Mouse (Mus musculus): ENCODE results near the gene Ptpn4. TPM values are rescaled to one million over a fixed set of nuclear protein-coding genes. Genes with fewer than 3 reads are reported as not detected.

Ptpn4 gene
- 15.2 and 17.4 TPM in 2 replicates for polyA plus RNA-seq (2014; fragmentation: Nextera tagmentation; extraction: Ambion mirVana)

DNA sequence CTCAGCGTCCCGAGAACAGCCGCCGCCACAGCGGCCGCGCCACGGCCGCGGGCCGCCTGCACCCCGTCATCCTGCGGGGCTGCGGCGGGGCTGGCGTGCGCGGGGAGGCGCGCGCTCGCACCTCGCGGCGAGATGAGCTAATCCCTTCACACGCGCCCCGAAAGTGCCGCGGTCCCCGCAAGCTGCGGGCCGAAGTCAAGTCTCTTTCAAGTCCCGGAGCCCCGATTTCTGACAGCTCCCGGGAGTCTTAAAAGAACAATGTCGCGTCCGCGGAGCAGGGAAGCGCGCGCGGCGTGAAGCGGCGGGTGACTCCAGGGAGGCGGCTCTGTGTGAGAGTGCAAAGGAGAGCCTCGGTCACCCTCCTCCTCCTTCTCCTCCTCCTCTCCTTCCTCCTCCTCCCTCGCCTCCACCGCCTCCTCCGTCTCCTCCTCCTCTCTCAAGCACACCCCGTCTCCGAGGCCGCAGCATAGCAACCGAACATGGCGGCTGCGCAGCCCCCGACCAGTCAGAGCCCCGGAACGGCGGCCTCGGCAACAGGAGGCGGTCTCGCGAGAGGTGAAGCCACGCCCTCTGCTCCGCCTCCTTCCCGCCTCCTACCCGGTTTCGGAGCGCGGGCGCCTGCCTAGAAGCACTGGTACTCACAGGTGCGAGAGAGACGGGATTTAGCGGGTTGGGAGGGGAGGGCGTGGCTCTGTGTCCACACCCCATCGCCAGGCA, at the start of gene Ptpn4:
TSS of gene Ptpn4 (minus strand) at position 579 of the 717 bp plus-strand sequence.
- H3K27ac ChIP-seq (ENCODE audit: low read depth, low read length): peak within 1 kb of the TSS; percentile 95
- DNase-seq (ENCODE audit: low spot score) (peak; percentile 99), ATAC-seq (peak; percentile 99)
- under 1% methylated on average over 78 of the region's 79 CpGs for WGBS
- peak within 1 kb of the TSS; percentile 81 for H3K4me3 ChIP-seq (ENCODE audit: low read depth, low read length)
- H3K9ac ChIP-seq (ENCODE audit: low read length): peak within 1 kb of the TSS; percentile 90
- H3K36me3 ChIP-seq (ENCODE audit: control insufficient read depth, insufficient read depth, low read length): no peaks in the 10 kb centered on the region
- H3K27me3 ChIP-seq (replicated peaks; ENCODE audit: control insufficient read depth, insufficient read depth, low read length): no peaks in the 10 kb centered on the region
- H3K4me2 ChIP-seq (ENCODE audit: low read length): peak within 1 kb of the TSS; percentile 64
- H3K9me3 ChIP-seq (replicated peaks; ENCODE audit: control insufficient read depth, low read length): no peaks in the 10 kb centered on the region
- peaks cover 8% of the 10 kb centered on the region for H3K4me1 ChIP-seq (ENCODE audit: control insufficient read depth, insufficient read depth, low read length)

DNA sequence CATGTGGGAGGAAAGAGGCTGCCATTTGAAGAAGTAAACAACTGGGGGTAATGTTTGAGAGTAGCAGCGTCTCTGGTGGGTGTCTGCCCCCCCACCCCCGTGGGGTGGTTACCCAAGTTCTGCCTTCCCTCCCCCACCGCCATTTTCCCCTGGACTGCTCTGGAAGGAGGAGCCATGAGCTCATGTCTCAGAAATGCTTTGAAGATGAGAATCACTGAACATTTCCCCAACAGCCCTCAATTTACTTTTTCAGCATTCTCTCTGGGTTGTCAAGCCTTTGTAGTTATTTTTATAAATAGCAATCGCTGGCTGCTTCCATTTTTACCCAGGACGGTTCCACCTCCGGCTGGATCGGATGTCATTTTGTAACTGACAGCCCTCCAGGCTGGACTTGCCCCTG, 48.9 kb upstream of the Ptpn4 start:
- DNase-seq (ENCODE audit: low spot score) (no peak), ATAC-seq (no peak)
- H3K36me3 ChIP-seq (ENCODE audit: control insufficient read depth, insufficient read depth, low read length): no peaks in the 10 kb centered on the region
- H3K9me3 ChIP-seq (replicated peaks; ENCODE audit: control insufficient read depth, low read length): no peaks in the 10 kb centered on the region
- no peaks in the 10 kb centered on the region for H3K27me3 ChIP-seq (replicated peaks; ENCODE audit: control insufficient read depth, insufficient read depth, low read length)
- no peak overlapping the region for H3K9ac ChIP-seq (ENCODE audit: low read length)
- 60% methylated on average over 7 of the region's 7 CpGs for WGBS
- H3K4me3 ChIP-seq (ENCODE audit: low read depth, low read length): no peak overlapping the region
- no peak overlapping the region for H3K4me2 ChIP-seq (ENCODE audit: low read length)
- H3K27ac ChIP-seq (ENCODE audit: low read depth, low read length): no peak overlapping the region
- H3K4me1 ChIP-seq (ENCODE audit: control insufficient read depth, insufficient read depth, low read length): no peaks in the 10 kb centered on the region

DNA sequence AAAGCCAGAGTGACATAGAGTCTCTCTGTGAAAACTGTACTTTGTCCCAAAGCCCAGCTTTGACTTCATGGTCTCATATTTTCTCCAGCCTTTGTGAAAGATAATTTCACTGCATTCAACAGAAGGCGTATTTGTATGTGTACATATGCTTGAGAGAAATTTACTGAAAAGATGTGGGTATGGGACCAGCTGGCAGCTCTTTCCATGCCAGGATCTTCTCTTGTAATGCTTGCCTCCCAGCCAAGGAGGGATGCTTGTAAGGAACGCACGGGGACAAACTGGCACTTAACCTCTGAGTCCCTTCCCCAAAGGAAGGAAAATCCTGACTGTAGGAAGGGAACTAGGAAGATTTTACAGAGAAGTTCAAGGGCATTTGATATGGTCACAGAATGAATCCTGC, 46.9 kb upstream of the Ptpn4 start:
- H3K27me3 ChIP-seq (replicated peaks; ENCODE audit: control insufficient read depth, insufficient read depth, low read length): no peaks in the 10 kb centered on the region
- H3K9me3 ChIP-seq (replicated peaks; ENCODE audit: control insufficient read depth, low read length): no peaks in the 10 kb centered on the region
- no peaks in the 10 kb centered on the region for H3K36me3 ChIP-seq (ENCODE audit: control insufficient read depth, insufficient read depth, low read length)
- DNase-seq (ENCODE audit: low spot score) (peak; percentile 81), ATAC-seq (peak; percentile 81; the same call in 1 of the 2 replicates)
- 67% methylated on average over 3 of the region's 3 CpGs for WGBS
- H3K4me2 ChIP-seq (ENCODE audit: low read length): no peak overlapping the region
- peak overlapping the region; percentile 70 for H3K27ac ChIP-seq (ENCODE audit: low read depth, low read length)
- no peak overlapping the region for H3K4me3 ChIP-seq (ENCODE audit: low read depth, low read length)
- no peak overlapping the region for H3K9ac ChIP-seq (ENCODE audit: low read length)
- 0 out of 2 replicates have a peak, but pooled peaks cover 3% of the 10 kb centered on the region for H3K4me1 ChIP-seq (ENCODE audit: control insufficient read depth, insufficient read depth, low read length)

DNA sequence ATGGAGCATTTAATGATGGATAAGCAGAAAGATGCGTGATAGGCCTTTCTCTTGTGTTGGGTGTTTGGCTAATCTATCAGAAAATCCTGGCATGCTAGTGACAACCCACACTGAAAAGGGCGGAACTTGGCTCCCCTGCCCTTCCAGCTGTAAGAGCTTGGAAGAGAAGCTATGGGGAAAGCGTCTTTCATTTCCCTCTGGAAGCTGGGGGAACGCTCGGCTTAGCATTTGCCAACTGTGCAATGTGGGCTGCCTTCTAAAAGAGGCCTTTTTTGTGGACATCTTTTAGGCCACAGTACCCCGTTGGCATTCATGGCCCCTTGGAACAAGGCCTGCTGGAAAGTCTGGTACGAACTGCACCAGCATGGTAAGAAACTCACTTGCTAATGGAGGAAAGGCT, 41.5 kb upstream of the Ptpn4 start:
- no peaks in the 10 kb centered on the region for H3K36me3 ChIP-seq (ENCODE audit: control insufficient read depth, insufficient read depth, low read length)
- WGBS: 45% methylated on average over 7 of the region's 7 CpGs
- no peak overlapping the region for H3K4me2 ChIP-seq (ENCODE audit: low read length)
- peak overlapping the region; percentile 75 for H3K27ac ChIP-seq (ENCODE audit: low read depth, low read length)
- no peaks in the 10 kb centered on the region for H3K27me3 ChIP-seq (replicated peaks; ENCODE audit: control insufficient read depth, insufficient read depth, low read length)
- no peaks in the 10 kb centered on the region for H3K9me3 ChIP-seq (replicated peaks; ENCODE audit: control insufficient read depth, low read length)
- H3K4me1 ChIP-seq (ENCODE audit: control insufficient read depth, insufficient read depth, low read length): 0 out of 2 replicates have a peak, but pooled peaks cover 3% of the 10 kb centered on the region
- ATAC-seq: peak; percentile 69; the same call in 1 of the 2 replicates
- no peak overlapping the region for H3K4me3 ChIP-seq (ENCODE audit: low read depth, low read length)
- no peak overlapping the region for H3K9ac ChIP-seq (ENCODE audit: low read length)
- peak; percentile 86 for DNase-seq (ENCODE audit: low spot score)

DNA sequence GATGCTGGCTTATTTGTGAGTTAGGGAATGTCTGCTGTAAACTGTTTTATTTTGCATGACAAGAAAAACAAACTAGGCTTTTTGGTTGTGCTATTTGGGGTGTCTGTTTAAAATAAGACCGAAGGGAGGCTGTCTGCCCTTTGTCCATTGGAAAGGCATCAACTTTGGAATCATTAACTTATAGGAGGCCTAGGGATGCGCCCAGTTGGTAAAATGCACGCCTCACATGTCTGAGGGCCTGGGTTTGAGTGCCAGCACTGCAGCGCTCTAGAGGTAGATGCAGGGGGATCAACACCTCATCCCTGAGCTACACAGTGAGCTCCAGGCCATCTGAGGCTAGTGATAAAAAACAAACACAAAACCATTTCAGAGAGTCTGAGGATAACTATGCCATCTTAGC, 40.1 kb upstream of the Ptpn4 start:
- Histone ChIP-seq H3K4me3 (ENCODE audit: low read depth, low read length) (no peak overlapping the region), H3K4me1 (ENCODE audit: control insufficient read depth, insufficient read depth, low read length) (0 out of 2 replicates have a peak, but pooled peaks cover 3% of the 10 kb centered on the region), H3K36me3 (ENCODE audit: control insufficient read depth, insufficient read depth, low read length) (no peaks in the 10 kb centered on the region), H3K4me2 (ENCODE audit: low read length) (no peak overlapping the region), H3K9ac (ENCODE audit: low read length) (no peak overlapping the region), H3K27ac (ENCODE audit: low read depth, low read length) (no peak overlapping the region), H3K9me3 (replicated peaks; ENCODE audit: control insufficient read depth, low read length) (no peaks in the 10 kb centered on the region), H3K27me3 (replicated peaks; ENCODE audit: control insufficient read depth, insufficient read depth, low read length) (no peaks in the 10 kb centered on the region)
- DNase-seq (ENCODE audit: low spot score) (no peak), ATAC-seq (no peak)
- 96% methylated on average over 4 of the region's 4 CpGs for WGBS

DNA sequence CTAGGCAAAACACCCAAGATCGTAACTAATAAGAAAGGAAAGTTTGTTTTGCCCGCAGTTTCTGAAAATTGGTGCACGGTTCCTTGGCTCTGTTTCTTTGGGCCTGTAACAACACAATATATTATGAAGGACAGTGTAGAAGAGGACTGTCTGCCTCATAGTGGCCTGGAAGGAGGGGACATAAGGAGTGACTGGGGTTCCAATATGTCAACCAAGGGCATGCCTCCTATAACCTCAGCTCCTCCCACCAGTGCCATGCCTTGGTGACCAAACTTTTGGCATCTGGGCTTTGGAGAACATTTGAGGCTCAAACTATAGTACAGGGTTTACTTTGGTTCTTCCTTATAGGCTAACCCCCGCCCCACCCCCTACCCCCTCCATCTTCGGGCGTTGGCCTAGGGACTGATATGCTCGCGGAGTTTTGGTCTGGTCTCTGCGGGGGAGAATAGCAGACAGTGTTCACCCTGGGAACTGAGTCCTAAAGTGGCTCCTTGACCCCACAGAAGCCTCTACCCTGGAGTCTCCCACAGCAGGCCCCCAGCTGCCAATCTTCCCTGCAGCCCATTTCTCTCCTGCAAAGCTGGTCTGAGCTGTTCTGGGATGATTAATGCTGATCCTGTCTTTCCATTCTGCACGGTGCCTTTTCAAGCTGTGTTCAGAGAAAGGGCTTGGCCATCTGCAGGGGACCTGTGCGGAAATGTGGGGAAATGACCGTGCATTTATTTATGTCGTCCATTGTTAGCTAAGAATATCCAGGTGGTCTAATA, 31.2 kb upstream of the Ptpn4 start:
- Histone ChIP-seq H3K4me1 (ENCODE audit: control insufficient read depth, insufficient read depth, low read length) (no peaks in the 10 kb centered on the region), H3K27ac (ENCODE audit: low read depth, low read length) (no peak overlapping the region), H3K9me3 (replicated peaks; ENCODE audit: control insufficient read depth, low read length) (no peaks in the 10 kb centered on the region), H3K9ac (ENCODE audit: low read length) (no peak overlapping the region), H3K4me2 (ENCODE audit: low read length) (no peak overlapping the region), H3K27me3 (replicated peaks; ENCODE audit: control insufficient read depth, insufficient read depth, low read length) (no peaks in the 10 kb centered on the region), H3K4me3 (ENCODE audit: low read depth, low read length) (no peak overlapping the region), H3K36me3 (ENCODE audit: control insufficient read depth, insufficient read depth, low read length) (no peaks in the 10 kb centered on the region)
- ATAC-seq (no peak), DNase-seq (ENCODE audit: low spot score) (no peak)
- 47% methylated on average over 13 of the region's 13 CpGs for WGBS

DNA sequence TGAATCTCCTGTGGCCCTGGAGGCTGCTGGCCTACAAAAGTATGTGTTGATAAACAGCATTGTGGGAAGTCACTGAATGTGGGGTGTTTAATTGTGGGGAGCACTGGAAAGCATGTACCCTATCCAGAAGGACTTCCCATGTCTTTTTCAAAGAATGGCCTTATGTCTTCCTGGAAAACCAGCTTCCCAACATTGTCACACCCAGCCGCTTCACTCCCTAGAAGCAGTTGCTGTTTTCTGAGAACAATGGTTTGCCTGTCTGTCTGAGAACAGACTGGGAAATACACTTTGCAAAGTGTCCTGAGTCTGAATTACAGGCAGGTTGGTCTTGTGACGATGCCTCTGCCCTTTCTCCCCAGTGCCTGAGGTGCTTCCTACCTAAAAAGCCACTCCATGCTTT, 29.9 kb upstream of the Ptpn4 start:
- WGBS: 51% methylated on average over 2 of the region's 2 CpGs
- H3K9me3 ChIP-seq (replicated peaks; ENCODE audit: control insufficient read depth, low read length): no peaks in the 10 kb centered on the region
- no peaks in the 10 kb centered on the region for H3K4me1 ChIP-seq (ENCODE audit: control insufficient read depth, insufficient read depth, low read length)
- DNase-seq (ENCODE audit: low spot score) (no peak), ATAC-seq (no peak)
- H3K4me2 ChIP-seq (ENCODE audit: low read length): no peak overlapping the region
- H3K27ac ChIP-seq (ENCODE audit: low read depth, low read length): no peak overlapping the region
- no peak overlapping the region for H3K9ac ChIP-seq (ENCODE audit: low read length)
- no peak overlapping the region for H3K4me3 ChIP-seq (ENCODE audit: low read depth, low read length)
- no peaks in the 10 kb centered on the region for H3K27me3 ChIP-seq (replicated peaks; ENCODE audit: control insufficient read depth, insufficient read depth, low read length)
- no peaks in the 10 kb centered on the region for H3K36me3 ChIP-seq (ENCODE audit: control insufficient read depth, insufficient read depth, low read length)

DNA sequence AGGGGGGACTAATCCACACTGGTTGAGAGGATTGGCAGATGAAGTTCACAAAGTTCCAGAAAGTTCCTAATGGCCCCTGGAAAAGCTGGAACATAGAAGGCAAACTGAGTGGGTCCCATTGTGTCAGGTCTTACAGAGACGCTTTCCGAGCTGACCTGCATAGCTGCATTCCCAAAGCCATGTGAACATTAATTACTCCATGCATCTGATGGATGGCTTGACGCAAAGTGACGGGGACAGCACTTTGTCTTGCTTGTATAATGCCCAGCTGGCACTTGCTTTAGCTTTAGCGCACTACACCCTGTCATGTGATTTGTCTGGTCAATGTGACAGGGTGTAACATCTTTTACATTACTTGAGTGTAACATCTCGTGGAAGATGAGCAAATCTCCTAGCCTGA, 27.9 kb upstream of the Ptpn4 start:
- DNase-seq (ENCODE audit: low spot score) (no peak), ATAC-seq (no peak)
- no peak overlapping the region for H3K4me2 ChIP-seq (ENCODE audit: low read length)
- no peaks in the 10 kb centered on the region for H3K4me1 ChIP-seq (ENCODE audit: control insufficient read depth, insufficient read depth, low read length)
- H3K9ac ChIP-seq (ENCODE audit: low read length): no peak overlapping the region
- WGBS: 76% methylated on average over 6 of the region's 6 CpGs
- no peak overlapping the region for H3K27ac ChIP-seq (ENCODE audit: low read depth, low read length)
- H3K4me3 ChIP-seq (ENCODE audit: low read depth, low read length): no peak overlapping the region
- H3K27me3 ChIP-seq (replicated peaks; ENCODE audit: control insufficient read depth, insufficient read depth, low read length): no peaks in the 10 kb centered on the region
- H3K36me3 ChIP-seq (ENCODE audit: control insufficient read depth, insufficient read depth, low read length): no peaks in the 10 kb centered on the region
- no peaks in the 10 kb centered on the region for H3K9me3 ChIP-seq (replicated peaks; ENCODE audit: control insufficient read depth, low read length)
